Mouse (Mus musculus) left cerebral cortex, adult 18-20 months (tissue): Measurements from ENCODE around the gene Plxdc2. TPM values are rescaled to one million over a fixed set of nuclear protein-coding genes. Genes with fewer than 3 reads are reported as not detected.

Experiments
- DNase-seq, 2 experiments: peaks; one replicate each; pipeline ENCODE4 v3.0.0; 2021 to 2022; ENCODE audit warnings: low spot score in 2 of 2, mixed read lengths in 1 of 2
- long read RNA-seq, 2 experiments: library from polyadenylated mRNA; stranded (forward); transcript quantifications; one replicate each; pipeline ENCODE4 v2.0.0; 2021
- total RNA-seq, 2 experiments: library from RNA; stranded (reverse); gene quantifications; 2 replicates each; pipeline ENCODE4 v1.2.3; 2021

The Plxdc2 gene
- total RNA-seq: 10 to 100 TPM; 28.9 to 29.9 TPM
- long read RNA-seq, experiment 1, full-length matches to known transcripts: 18 of 25 reads
- long read RNA-seq, experiment 1, partial matches to known transcripts: 5 of 25 reads
- long read RNA-seq, experiment 1, other reads (novel, unspliced or antisense): 2 of 25 reads
- long read RNA-seq, experiment 2, full-length matches to known transcripts: 11 of 17 reads
- long read RNA-seq, experiment 2, partial matches to known transcripts: 1 of 17 reads
- long read RNA-seq, experiment 2, other reads (novel, unspliced or antisense): 5 of 17 reads

DNA sequence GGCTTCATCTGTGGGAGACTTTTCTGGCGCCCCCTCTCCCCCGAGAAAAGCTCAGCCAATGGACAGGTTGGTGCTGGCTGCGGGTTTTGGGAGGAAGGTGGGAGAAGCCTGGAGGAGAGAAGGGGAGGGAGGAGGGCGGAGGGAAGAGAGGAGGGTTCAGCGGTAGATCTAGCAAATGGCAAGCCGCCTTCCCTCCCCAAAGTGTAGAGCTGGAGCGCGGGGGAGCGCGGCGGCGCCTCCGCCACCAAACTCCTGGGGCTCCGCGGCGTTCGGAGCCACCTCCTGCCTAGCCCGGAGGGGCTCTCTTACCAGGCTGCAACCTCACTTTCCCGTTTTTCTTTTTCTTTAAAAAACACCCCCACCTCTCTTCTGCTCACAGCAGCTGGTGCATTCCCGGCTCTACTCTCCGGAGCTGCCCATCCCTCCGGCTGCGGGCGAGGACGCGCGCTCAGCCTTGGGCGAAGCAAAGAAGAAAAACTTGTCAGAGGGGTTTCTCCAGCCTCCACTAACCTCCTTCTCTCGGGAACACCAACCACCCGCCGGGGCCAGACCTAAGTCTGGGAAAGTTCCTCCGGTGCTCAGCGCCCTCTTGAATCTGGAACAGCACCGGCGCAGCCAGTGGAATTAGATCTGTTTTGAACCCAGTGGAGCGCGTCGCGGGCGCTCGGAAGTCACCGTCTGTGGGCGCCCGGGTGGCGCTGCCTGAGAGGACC lies at the start of gene Plxdc2:
Plxdc2 (plus strand) TSS at position 199 of the 713 bp plus-strand sequence.
- peak; percentile 79 to 86 for DNase-seq

DNA sequence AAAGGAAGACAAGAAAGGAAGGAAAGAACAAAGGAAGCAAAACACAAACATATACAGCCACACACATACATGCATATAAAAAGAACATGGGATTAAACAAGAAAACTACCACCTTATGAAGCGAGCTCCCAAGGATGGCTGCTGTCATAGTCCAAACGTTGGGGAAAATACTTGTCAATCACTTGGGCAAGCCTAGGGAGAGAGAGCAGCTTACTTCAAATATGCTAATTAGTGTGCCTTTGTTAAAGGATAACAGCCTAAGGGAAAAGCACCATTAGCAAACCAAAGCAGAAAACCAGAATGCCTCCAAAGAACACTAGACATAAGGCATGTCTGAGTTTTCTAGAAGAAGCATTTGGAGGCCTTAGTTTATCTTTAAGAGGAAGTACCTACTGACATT lies 45.7 kb upstream of the Plxdc2 start:
- DNase-seq: no peak

DNA sequence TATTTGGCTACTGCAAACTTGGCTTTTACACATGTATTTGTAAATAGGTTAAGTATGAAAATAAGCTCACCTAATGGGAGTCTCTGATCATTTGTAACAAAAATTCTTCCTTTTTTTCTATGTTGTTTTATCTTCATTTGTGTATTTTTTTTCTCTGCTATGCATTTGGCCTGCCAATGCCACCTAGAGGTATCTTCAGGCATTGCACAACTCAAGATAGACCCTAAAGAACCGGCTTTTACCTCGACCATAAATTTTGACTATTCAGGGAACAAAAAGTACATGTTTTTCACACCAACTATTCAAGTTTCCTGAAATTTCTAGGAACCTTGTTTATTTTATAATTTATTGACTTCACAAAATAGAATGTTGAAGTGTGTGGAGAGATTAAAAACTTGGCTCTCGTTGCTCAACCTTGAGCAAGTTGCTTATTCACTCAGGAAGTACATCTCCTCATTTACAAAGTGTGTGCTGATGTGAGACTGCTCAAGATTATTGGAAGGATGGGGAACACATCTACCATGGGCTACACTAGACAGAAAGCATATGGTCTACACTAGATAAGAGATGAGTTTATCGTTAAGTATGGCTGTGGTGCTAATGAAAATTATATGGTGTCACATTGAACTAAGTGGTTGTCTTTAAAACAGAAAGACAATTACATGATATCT lies 43.6 kb upstream of the Plxdc2 start:
- peak; percentile 32 to 50 for DNase-seq

DNA sequence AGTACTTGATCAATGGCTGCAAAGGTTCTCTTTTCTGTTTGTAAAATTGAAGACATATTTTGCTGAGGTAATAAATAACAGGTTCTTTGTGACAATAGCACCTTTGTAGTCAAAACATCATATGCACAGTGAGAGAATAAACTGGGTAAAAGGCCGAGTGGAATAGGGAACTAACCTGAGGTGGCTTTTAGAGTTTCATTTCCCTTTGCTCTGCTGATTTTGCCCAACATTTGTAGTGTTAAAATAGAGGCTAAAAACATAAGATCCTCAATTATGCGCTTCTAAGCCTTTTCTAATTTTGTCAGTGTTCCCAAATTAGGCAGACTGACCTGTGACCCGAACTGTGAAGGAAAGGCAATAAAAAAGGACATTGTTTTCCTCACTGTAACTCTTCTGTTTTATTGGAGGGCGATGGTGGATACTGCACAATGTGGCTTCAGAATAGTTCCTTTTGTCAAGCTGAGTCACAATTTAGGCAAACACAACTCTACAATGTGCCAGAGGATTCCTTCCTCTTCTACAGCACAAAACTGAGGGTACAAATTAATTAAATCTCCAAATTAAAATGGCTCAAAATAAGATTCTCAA lies 20.8 kb upstream of the Plxdc2 start:
- DNase-seq: no peak

DNA sequence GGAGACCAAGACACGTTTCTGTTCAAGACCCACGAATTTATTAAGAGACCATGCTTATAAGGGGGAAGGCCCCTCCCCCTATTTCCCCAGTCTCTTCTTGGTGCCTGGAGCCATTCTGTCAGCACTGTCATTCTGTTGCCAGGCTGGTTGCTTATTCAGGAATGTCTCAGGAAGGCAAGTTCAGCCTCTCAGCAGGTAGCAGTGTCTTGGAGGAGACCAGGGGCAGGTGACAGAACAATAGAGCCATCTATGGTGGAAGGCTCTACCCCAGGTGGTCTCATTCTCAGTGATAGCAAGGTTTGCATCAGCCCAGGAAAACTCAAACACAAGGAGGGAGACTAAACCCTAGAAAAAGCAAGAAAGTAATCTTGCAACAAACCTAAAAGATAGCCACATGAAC lies 11.5 kb upstream of the Plxdc2 start:
- DNase-seq: no peak

DNA sequence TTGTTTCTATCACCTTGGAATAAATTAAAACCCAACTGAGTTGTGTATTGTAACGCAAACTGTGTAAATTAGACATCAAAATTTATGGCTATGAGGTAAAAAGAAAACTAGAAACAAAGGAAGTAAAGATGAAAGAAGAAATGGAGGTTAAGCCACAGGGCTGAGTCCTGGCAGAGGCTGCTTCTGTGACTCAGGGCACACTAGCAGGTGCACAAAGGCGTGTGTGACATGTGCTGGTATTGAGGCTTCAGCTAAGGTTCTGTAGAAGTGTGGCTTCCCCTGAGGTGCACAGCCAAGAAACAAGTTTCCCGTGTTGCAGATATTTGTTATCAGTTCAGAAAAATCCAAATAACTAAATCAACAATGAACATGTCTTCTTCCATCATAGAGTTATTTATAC lies 5.0 kb upstream of the Plxdc2 start:
- no peak for DNase-seq

DNA sequence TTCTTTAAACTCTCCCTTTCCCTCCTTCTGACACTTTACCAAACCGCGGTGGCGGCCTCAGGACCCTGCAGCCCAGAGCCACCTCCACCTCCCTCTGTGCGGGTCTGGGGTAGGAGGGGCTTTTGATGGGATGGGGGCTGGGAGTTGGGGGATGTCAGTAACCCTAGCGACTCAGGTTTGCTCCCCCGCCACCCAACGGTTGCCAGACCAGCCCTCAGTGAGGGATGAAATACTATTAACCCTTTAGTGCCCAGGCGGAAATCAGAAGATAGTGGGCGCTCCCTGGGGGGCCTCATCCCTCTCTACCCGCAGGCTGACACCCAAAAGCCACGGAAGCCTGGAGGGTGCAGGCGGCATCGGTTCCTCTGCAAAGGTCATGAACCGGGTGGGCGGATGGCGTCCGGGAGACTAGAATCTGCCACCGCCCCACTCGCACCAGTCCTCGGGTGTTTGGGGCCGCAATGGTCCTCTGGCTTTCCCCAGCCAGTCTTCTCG lies 446 bp upstream of the Plxdc2 start:
- DNase-seq: no peak

DNA sequence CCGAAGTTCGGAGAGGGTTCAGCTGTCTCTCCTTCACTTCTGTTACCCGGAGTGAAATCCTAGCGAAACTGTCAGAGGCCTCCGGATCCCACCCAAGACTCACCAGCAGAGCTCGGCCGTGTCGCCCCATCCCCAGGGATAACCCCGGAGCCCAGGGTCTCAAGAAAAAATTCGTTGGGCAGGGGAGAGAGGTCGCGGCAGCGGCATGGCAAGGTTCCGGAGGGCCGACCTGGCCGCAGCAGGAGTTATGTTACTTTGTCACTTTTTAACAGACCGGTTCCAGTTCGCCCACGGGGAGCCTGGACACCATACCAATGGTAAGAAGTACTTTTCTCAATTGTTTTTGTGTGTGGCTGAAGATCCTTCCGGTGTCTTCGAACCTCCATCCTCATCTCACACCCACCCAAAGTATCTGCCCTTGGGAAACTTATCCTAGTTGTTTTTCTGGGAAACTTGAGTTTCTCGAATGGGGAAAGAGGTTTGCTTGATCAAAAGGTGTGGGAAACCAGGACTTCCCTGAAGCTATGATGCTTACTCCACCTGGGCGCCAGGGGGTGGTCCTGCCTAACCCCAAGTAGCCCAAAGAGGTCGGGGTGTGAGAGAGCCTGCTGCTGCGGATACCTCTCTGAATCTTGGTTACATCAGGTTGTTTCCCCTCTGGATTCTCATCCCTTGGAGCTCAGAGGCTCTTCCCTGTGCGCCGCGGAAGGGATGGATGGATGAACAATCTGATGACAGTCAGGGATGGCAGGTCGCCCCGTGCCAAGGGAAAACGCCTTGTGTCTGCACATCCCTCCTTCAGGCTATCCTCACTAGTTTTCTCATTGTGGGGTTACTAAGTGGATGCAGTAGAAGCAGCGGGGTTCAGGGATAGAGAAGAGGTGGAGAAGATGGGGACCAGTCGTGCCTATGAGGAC lies 1.1 kb downstream of the Plxdc2 start:
- peak in 1 of 2 experiments; percentile 39 for DNase-seq

DNA sequence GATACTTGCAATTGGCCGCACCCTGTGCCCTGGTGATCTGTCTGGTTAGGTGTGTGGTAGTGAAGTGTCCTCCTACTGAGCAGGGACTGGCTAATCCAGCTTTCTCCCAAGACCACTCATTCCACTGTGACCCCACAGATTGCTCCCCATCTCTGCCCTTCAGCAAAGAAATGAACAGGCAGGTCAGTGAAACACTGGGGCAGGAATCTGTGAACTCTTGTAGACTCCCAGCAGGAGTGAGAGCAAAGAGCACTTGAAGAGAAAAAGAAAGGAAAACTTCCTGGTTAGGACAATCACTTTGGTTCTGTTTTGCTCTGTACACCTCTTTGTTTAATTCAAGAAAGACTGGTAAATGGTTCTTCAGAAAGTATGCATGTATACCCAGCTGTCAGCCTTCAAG lies 1.8 kb downstream of the Plxdc2 start:
- no peak for DNase-seq

DNA sequence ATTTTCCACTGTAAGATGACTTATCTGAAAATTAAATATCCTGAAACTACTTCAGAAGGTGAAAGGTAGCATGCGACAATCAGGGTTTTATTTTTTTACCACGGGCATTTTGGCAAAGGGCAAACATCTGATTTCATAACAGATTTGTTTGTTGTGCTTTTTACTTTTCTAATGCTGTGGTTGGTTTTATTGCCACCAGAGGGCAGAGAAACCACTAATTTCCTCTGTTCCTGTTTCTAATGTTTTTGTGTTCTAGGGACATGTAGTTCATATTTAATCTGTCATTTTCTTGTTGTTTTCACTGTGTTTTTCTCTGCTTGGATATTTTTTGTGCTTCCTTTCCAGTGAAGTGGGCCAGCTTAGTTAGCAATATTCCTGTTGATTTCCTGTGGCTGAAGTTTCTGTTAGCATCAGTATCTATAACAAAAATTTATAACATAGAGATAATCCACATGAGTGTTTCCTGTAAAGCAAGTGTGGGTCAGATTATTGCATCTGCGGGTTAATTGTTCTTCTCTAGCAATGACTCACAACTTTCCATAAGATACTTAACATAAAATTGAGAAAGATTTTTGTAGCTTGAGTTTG lies 3.3 kb downstream of the Plxdc2 start:
- DNase-seq: peak; percentile 21 to 46

DNA sequence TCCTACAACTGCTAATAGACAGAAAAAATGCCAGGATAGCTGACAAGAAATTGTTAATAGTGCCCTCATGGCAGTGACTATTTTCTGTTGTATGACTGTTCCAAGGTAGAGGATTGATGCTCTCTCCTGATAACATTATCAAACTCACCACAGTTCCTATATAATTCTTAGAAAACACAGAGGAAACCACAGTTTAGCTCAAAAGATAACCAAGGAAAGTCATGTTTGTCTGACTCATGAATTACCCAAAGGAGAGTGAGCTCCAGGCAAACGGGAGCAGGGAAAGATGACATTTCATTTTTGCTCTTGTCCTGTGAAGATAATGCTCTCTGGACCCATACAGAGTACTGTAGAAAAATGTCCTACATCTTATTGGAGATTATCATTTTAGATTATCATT lies 8.6 kb downstream of the Plxdc2 start:
- no peak for DNase-seq

DNA sequence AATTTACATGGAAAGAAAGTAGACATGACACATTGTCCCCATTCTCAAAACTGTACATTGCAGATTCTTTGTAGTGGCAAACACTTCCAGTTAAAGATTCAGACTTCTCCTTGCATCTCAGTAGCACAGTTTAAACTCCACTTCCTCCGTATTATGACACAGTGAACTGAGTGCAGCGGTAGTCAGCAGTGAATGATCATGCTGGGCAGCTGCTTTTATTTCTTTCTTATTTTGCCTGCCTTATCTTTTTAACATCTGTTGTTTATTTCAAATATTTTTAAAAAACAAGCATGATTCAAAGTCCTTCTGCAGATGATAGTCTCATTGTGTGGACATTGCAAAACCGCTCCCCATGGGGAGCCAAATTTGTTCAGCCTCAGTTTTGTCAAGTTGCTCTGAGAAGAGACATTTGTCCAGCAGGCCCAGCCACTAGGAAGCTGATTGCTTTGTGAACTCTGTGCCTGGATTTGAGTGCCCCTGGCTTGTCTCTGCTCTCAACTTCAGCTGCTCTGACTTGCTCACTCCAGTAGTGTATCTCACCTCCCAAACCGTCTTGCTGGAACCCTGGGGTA lies 9.8 kb downstream of the Plxdc2 start:
- no peak for DNase-seq

DNA sequence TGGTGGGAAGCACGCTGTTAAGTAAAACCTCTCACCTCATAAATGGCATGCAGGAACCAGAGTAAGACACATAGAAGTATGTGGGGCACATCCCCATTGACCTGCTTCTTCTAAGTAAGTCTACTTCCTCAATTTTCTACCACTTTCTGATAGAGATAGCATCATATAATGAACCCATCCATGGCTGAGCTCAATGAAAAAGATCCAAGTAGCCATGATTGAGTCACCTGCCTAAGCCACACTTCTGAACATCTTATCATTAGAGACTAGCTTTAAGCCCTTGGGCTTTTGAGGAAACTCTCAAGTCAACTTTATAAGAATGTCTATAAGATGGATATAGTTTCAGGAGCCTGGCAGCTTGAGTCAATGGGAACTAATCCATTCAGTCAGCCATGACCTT lies 14.3 kb downstream of the Plxdc2 start:
- no peak for DNase-seq

DNA sequence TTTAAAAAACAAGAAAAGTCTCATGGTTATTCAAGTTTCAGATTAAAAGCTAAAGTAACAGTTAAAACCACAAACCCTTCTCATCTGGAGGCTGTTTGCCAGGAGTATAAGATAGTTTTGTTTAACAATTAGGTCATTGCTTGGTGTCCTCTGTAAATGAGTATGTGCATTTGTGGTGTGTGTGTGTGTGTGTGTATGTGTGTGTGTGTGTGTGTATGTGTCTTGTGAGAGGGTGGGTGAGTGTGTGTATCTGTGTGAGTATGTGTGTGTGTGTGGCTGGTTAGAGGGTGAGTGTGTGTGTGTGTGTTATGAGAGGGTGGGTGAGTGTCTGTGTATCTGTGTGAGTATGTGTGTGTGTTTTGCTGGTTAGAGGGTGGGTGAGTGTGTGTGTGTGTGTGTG lies 18.2 kb downstream of the Plxdc2 start:
- no peak for DNase-seq

DNA sequence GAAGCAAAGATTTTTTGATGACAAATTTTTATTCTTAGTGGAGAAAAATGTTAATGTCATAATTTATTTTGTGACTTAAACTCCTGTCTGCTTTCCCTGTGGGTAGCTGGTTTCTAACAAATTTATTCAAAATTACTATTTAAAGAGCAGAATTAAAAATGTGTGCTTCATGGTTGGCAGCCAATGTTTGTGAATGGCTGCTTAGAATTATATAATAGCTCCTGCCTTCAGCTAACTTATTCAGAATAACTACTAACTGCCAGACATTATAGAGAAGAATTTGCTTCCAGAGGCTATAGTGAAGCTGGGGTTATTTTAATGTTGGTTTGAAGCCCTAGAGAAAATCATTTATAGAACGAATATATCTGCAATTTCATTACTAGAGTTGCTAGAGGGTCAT lies 30.1 kb downstream of the Plxdc2 start:
- DNase-seq: no peak

DNA sequence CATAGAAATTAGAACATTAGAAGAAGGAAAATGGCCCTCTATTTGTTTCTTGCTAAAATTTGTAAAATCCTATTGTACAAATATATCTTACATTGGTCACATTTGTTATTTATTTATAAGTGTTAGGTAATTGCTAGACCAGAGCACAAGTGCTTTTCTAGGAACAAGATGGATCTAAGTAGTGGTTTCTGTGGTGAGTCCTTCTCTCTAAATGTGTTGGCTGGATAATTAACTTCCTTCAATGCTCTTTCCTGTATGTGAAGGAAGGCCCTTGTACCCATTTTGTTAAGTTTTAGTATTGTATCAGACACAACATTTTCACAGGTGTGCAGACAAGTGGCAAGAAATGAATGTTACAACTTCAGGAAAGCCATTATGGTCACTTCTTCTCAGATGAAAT lies 30.6 kb downstream of the Plxdc2 start:
- DNase-seq: no peak

DNA sequence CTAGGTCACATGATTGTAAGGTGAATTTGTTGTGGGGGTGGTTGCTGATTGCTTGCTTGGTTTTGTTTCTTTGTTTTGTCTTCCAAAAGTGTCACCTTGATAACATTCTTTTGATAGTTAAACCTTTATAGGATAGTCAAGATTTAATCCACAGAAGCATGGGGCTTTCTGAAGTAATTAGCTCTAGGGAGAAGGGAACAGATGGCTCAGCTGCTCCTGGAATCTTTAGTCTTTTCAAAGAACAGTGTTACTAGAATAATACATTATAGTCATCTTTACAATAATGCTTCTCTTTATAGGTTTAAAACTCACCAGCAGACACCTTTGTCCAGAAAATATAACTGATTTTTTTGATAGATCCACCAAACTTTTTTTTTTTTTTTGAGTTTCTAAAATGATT lies 31.7 kb downstream of the Plxdc2 start:
- no peak for DNase-seq

DNA sequence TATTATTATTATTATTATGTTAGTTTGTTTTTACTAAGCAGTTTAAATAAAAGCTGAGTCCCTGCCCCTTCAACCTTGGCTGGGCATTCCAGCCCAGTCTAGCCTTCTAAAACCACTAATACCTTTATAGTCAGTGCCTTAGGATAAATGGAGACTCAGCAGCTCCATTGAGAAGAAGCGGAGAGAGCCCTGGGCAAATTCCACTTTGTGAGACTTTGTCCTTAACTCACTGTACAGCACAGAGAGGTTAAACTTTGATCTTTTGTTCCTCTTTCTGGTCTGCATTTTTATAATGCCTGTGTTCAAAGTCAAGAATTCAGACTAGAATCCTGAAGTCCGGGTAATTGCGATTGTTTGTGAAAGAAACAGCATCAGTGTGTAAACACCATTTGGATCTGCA lies 41.4 kb downstream of the Plxdc2 start:
- no peak for DNase-seq

DNA sequence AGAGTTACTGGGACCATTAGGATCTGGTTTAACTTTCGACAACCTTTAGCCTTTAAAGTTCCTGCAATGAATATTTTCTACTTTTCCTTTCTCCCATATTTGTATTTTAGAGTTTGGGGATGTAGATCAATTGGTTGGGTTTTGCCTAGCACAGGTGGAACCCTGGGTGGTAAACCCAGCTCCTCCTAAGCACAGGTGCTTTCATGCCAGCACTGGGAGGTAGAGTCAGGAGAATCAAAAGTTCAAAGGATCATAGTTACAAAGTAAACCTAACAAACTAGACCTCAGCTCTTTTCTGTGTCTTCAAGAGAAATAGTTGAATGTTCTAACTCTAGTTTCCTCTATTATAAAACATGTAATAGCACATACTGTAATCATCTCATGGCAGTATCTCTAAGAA lies 41.9 kb downstream of the Plxdc2 start:
- no peak for DNase-seq

DNA sequence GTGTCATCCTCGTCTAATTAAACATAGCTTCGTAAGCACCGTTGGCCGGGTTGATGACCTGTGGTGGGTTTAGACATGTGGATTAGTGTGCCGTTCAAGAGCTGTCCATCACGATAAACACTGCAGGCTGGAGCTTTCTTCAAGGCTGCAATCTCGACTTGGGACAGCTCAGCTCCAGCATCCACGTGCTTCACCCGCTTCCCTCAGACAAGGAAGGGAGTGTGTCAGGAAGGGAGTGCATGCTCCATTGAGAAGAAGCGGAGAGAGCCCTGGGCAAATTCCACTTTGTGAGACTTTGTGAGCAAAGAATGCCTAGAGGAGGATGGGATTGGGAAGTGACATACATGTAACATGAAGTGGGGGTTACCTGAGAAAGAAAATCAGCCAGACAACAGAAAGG lies 42.8 kb downstream of the Plxdc2 start:
- DNase-seq: no peak
